Mouse (Mus musculus) forebrain, embryonic 11.5 days (tissue): Measurements from ENCODE around the gene Bbip1. TPM values are rescaled to one million over a fixed set of nuclear protein-coding genes. Genes with fewer than 3 reads are reported as not detected.

Experiments used
- ATAC-seq: fragments of 200-750 bp; cut with Nextera tagmentation; replicated peaks from 2 replicates; pipeline ENCODE4 v1.8.0; 2017; ENCODE audit warnings: moderate TSS enrichment; ENCODE audit not compliant: low FRiP score
- DNase-seq: peaks from one replicate; pipeline ENCODE4 v3.0.0-alpha.2; 2017; ENCODE audit warnings: low spot score
- H3K27ac ChIP-seq: fragments of 300-500 bp; sonication (generic); 2 replicates; pipeline ENCODE4 v1.5.1; 2014; ENCODE audit warnings: low read depth, low read length
- H3K27me3 ChIP-seq: fragments of 300-500 bp; sonication (generic); 2 replicates; pipeline ENCODE4 v1.6.1; 2014; ENCODE audit warnings: mild to moderate bottlenecking, low read length, mixed read lengths; ENCODE audit not compliant: control insufficient read depth, insufficient read depth
- H3K36me3 ChIP-seq: fragments of 300-500 bp; sonication (generic); 2 replicates; pipeline ENCODE4 v1.6.1; 2014; ENCODE audit warnings: mild to moderate bottlenecking, low read length, moderate library complexity, mixed read lengths; ENCODE audit not compliant: control insufficient read depth, insufficient read depth
- H3K4me1 ChIP-seq: fragments of 300-500 bp; sonication (generic); replicated peaks from 2 replicates; pipeline ENCODE4 v1.6.1; 2014; ENCODE audit warnings: low read length, mixed read lengths; ENCODE audit not compliant: control insufficient read depth, insufficient read depth
- H3K4me2 ChIP-seq: fragments of 300-500 bp; sonication (generic); 2 replicates; pipeline ENCODE4 v1.6.1; 2014; ENCODE audit warnings: low read depth, mild to moderate bottlenecking, low read length, moderate library complexity, mixed read lengths; ENCODE audit not compliant: severe bottlenecking
- H3K4me3 ChIP-seq: fragments of 300-500 bp; sonication (generic); 2 replicates; pipeline ENCODE4 v1.5.1; 2014; ENCODE audit warnings: low read depth, low read length
- H3K9ac ChIP-seq: fragments of 300-500 bp; sonication (generic); 2 replicates; pipeline ENCODE4 v1.6.1; 2014; ENCODE audit warnings: low read length
- H3K9me3 ChIP-seq: fragments of 300-500 bp; sonication (generic); 2 replicates; pipeline ENCODE4 v1.6.1; 2016; ENCODE audit warnings: low read length, mixed read lengths; ENCODE audit not compliant: control insufficient read depth
- WGBS: fragments of 180-500 bp; shearing (Covaris S2); extraction: QIAGEN DNeasy Blood & Tissue Kit; methylation state at CpG from one replicate; pipeline ENCODE4 v1.1.7; 2014; 5-methylcytosine and 5-hydroxymethylcytosine counted together
- polyA plus RNA-seq: library from polyadenylated mRNA; unstranded; fragments of >200 nt; fragmentation: Nextera tagmentation; extraction: Ambion mirVana; gene quantifications from 2 replicates; pipeline ENCODE4 v1.2.1, GENCODE M21; 2014

Gene Bbip1
- polyA plus RNA-seq, 1 experiment from 2014 or later: 138 TPM

GRCm38 (mm10) chr19:53891569-53891968 lies 52.9 kb downstream of the Bbip1 start:
- Histone ChIP-seq H3K4me3 (no peak overlapping the region), H3K27ac (no peak overlapping the region), H3K27me3 (no peaks in the 10 kb centered on the region), H3K9ac (no peak overlapping the region), H3K9me3 (no peaks in the 10 kb centered on the region), H3K4me1 (no peaks in the 10 kb centered on the region), H3K4me2 (no peak overlapping the region), H3K36me3 (no peaks in the 10 kb centered on the region)
- 98% methylated on average over 2 of the region's 2 CpGs for WGBS
- ATAC-seq: no peak
- peak; percentile 29 for DNase-seq

GRCm38 (mm10) chr19:53890781-53891251 lies 53.6 kb downstream of the Bbip1 start:
- no peak overlapping the region for H3K4me2 ChIP-seq
- 75% methylated on average over 5 of the region's 5 CpGs for WGBS
- no peak for ATAC-seq

GRCm38 (mm10) chr19:53890274-53890673 lies 54.2 kb downstream of the Bbip1 start:
- Histone ChIP-seq H3K9me3 (no peaks in the 10 kb centered on the region), H3K4me3 (no peak overlapping the region), H3K4me2 (no peak overlapping the region), H3K4me1 (0 out of 2 replicates have a peak, but pooled peaks cover 2% of the 10 kb centered on the region), H3K27me3 (no peaks in the 10 kb centered on the region), H3K27ac (no peak overlapping the region), H3K36me3 (no peaks in the 10 kb centered on the region), H3K9ac (no peak overlapping the region)
- DNase-seq: no peak
- WGBS: 67% methylated on average over 5 of the region's 5 CpGs
- no peak for ATAC-seq

More at GRCm38 (mm10) chr19:53890781-53891251, 53.6 kb downstream of the Bbip1 start:
- no peak overlapping the region for H3K9ac ChIP-seq
- no peaks in the 10 kb centered on the region for H3K4me1 ChIP-seq
- no peak overlapping the region for H3K4me3 ChIP-seq
- no peaks in the 10 kb centered on the region for H3K9me3 ChIP-seq
- DNase-seq: peak; percentile 40
- no peak overlapping the region for H3K27ac ChIP-seq
- no peaks in the 10 kb centered on the region for H3K27me3 ChIP-seq
- H3K36me3 ChIP-seq: no peaks in the 10 kb centered on the region

DNA sequence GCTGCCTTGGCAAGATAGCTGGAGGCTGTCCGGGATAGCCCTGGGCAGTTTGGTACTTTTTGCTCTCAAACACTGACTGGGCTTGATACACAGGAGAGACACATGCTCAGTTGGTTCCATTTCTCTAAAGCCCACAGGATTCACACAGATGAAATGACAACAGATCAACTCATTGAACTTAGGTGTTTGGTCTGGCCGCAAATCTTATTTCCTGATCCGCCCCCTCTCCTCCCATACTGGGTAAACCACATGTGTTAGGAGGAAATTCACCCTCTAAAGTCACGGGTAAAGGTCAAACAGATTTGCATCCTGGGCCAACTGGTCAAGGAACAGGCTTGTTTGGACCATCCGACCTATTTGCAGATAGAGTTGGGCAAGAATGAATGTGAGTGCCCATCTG lies 54.9 kb downstream of the Bbip1 start:
- no peak overlapping the region for H3K27ac ChIP-seq
- no peaks in the 10 kb centered on the region for H3K9me3 ChIP-seq
- H3K27me3 ChIP-seq: no peaks in the 10 kb centered on the region
- 0 out of 2 replicates have a peak, but pooled peaks cover 2% of the 10 kb centered on the region for H3K4me1 ChIP-seq
- no peaks in the 10 kb centered on the region for H3K36me3 ChIP-seq
- H3K4me3 ChIP-seq: no peak overlapping the region
- H3K9ac ChIP-seq: no peak overlapping the region
- ATAC-seq (no peak), DNase-seq (peak; percentile 37)
- WGBS: 85% methylated on average over 5 of the region's 5 CpGs
- H3K4me2 ChIP-seq: no peak overlapping the region

- no peak overlapping the region for H3K9ac ChIP-seq
- ATAC-seq (no peak), DNase-seq (no peak)
- no peaks in the 10 kb centered on the region for H3K36me3 ChIP-seq
- 86% methylated on average over 9 of the region's 9 CpGs for WGBS
- H3K27ac ChIP-seq: no peak overlapping the region
- no peaks in the 10 kb centered on the region for H3K9me3 ChIP-seq
- H3K4me1 ChIP-seq: 0 out of 2 replicates have a peak, but pooled peaks cover 2% of the 10 kb centered on the region
- H3K4me2 ChIP-seq: no peak overlapping the region
- H3K4me3 ChIP-seq: no peak overlapping the region
- H3K27me3 ChIP-seq: no peaks in the 10 kb centered on the region
These were observed 56.1 kb downstream of the Bbip1 start for GRCm38 (mm10) chr19:53888331-53888730.

DNA sequence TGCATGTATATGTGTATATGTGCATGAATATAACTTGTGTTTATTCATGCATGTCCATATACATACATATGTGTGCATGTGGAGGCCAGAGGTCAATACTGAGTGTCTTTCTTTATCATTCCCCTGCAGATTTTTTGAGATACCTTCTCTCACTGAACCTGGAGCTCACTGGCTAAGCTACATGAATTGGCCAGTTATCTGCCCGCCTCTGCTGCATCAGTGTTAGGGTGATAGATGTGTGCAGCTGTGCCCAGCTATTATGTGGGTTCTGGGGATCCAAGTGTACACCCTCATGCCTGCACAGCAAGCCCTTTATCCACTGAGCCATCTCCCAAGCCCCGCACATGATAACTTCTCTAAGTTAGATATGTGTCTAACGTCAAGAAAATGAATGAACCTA lies 56.6 kb downstream of the Bbip1 start:
- H3K4me1 ChIP-seq: 0 out of 2 replicates have a peak, but pooled peaks cover 2% of the 10 kb centered on the region
- WGBS: 86% methylated on average over 3 of the region's 3 CpGs
- H3K4me3 ChIP-seq: no peak overlapping the region
- no peak overlapping the region for H3K4me2 ChIP-seq
- H3K36me3 ChIP-seq: no peaks in the 10 kb centered on the region
- H3K9me3 ChIP-seq: no peaks in the 10 kb centered on the region
- no peak overlapping the region for H3K9ac ChIP-seq
- no peak overlapping the region for H3K27ac ChIP-seq
- ATAC-seq (no peak), DNase-seq (peak; percentile 14)
- no peaks in the 10 kb centered on the region for H3K27me3 ChIP-seq

DNA sequence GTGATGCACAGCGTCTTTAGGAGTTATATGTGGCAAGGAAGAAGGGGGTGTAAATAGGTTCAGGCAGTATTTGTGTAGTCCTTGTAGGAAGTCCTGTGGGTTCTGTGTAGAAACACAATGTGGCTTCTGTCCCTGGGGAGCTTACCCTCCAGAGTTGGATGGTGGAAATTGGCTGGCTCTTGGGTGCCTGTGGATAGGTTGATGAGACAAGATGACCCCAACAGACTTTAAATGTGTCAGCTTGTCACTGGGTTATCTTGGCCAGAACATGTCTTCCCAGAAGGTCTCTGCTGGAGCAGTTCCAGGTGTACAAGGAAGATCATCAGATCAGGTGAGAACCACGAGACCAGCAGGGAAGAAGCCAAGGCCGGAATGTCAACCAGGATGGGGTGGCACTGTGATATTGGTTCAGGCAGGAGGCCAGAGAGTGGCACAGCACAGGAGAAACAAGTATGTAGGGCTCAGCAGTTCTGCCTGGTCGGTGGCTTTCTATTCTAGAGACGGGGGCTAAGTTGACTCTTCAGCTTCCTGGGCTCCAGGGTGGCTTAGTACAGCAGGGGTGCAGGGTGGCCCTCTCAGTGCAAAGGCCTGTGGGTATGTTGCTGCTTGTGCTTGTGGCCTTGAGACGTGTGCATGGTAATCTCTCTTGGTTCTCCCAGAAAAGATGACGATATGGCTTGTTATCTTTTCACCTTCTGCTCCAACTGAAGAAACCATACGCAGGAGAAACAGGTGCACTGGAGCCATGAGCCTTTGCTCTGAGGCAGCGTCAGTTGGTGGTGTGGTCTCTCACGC lies 57.7 kb downstream of the Bbip1 start:
- Histone ChIP-seq H3K36me3 (no peaks in the 10 kb centered on the region), H3K27ac (no peak overlapping the region), H3K4me2 (no peak overlapping the region), H3K9ac (no peak overlapping the region), H3K27me3 (no peaks in the 10 kb centered on the region), H3K4me3 (no peak overlapping the region), H3K9me3 (no peaks in the 10 kb centered on the region), H3K4me1 (0 out of 2 replicates have a peak, but pooled peaks cover 2% of the 10 kb centered on the region)
- ATAC-seq: no peak
- WGBS: 96% methylated on average over 10 of the region's 10 CpGs
- peak; percentile 35 for DNase-seq

DNA sequence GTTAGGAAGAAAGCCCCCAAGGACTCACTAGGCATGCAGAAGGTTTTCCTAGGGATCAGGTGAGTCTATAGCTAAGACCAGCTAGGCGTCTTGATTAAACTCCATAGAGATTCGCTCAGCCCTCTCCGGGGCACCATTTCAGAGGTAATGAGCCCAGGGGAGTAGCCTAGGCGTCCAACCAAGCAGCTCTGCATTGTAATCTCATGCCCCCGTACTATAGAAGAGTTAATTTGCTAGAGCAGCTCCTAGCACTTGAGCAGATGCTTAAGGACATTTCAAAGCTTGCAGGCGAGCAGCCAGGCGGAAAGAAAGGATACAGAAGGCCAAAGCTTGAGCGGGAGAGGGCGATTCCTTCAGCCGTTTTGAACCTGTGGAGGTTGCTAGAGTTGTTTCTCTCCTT lies 59.0 kb downstream of the Bbip1 start:
- Histone ChIP-seq H3K27me3 (no peaks in the 10 kb centered on the region), H3K9ac (no peak overlapping the region), H3K4me2 (no peak overlapping the region), H3K27ac (no peak overlapping the region), H3K36me3 (no peaks in the 10 kb centered on the region), H3K9me3 (no peaks in the 10 kb centered on the region), H3K4me3 (no peak overlapping the region), H3K4me1 (0 out of 2 replicates have a peak, but pooled peaks cover 2% of the 10 kb centered on the region)
- DNase-seq (peak; percentile 60), ATAC-seq (peak; percentile 64)
- 16% methylated on average over 10 of the region's 10 CpGs for WGBS

- H3K4me1 ChIP-seq: 0 out of 2 replicates have a peak, but pooled peaks cover 2% of the 10 kb centered on the region
- ATAC-seq: no peak
- no peak overlapping the region for H3K27ac ChIP-seq
- no peak overlapping the region for H3K9ac ChIP-seq
- H3K36me3 ChIP-seq: no peaks in the 10 kb centered on the region
- WGBS: 76% methylated on average over 5 of the region's 5 CpGs
- no peaks in the 10 kb centered on the region for H3K27me3 ChIP-seq
- no peaks in the 10 kb centered on the region for H3K9me3 ChIP-seq
- H3K4me3 ChIP-seq: no peak overlapping the region
- DNase-seq: no peak
- no peak overlapping the region for H3K4me2 ChIP-seq
These were observed 62.6 kb downstream of the Bbip1 start for GRCm38 (mm10) chr19:53881786-53882185.
